Mouse (Mus musculus): ENCODE measurements at regions not wholly inside any gene's neighbourhood (a gene's known extent, or its start where the extent isn't known, plus 50 kb on each side); places are given as distances from the start of the nearest gene placed in this dataset.

GRCm38 (mm10) chr9:71420064-71420463, 65.7 kb downstream of the Polr2m start:
- no peak for DNase-seq (ENCODE audit: extremely low spot score, low spot score)

- no peak for DNase-seq (ENCODE audit: extremely low spot score, low spot score)
Measured at GRCm38 (mm10) chr9:71418531-71418930, 67.2 kb downstream of the Polr2m start.

DNA sequence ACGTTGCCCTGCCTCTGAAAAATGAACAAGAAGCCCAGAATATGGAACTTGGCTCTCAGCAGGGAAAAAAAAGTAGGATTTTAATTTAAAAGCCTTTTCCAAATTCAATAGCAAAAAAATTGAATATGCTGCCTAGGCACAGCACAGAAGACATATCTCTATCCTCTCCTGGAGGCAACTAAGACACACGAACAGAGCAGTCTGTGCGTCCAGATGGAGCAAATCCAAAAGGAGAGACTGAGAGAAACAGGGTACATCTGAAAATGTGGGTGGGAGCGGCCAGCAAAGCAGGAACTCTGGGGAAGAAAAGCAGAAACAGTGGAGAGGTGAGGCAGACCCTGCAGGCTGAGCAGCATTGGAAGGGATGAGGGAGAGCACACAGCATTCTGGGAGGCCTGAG, 68.5 kb downstream of the Polr2m start:
- DNase-seq (ENCODE audit: extremely low spot score, low spot score) = no peak

DNA sequence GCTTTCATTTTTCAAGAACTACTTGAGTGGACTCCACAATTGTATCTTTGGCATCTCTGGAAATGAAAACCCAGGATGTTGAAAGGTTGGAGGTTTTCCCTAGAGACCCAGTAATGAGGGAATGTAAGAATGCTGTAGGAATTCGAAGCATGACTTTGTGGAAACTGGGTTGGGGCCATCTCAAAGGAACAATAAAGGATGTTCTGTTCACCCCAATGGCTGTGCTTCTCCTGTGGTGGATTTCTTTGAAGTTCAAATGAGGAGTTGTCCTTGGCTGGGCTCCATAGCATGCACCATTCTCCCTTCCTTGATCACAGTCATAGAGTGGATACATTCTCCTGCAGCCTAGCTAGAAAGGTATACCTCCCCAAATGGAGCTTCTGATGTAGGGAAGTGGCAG, 74.6 kb downstream of the Polr2m start:
- DNase-seq (ENCODE audit: extremely low spot score, low spot score) = no peak

DNA sequence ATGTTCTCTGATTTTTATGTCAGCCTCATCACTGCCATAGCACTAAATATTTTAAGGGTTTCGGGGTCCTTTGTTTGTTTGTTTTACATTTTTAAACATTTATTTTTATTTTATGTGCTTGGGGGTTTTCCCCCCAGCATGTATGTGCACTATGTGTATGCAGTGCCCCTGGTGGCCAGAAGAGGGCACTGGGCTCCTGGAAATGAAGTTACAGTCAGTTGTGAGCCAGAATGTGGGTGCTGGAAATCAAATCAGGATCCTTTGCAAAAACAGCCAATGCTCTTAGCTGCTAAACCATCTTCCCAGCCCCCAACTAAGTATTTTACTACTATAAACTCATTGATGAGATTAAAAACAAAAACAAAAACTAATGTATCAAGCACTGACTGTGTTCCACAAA, 75.8 kb downstream of the Polr2m start:
- DNase-seq (ENCODE audit: extremely low spot score, low spot score) = no peak

- DNase-seq (ENCODE audit: extremely low spot score, low spot score) = no peak
Measured at GRCm38 (mm10) chr9:71408946-71409345, 76.8 kb downstream of the Polr2m start.

DNA sequence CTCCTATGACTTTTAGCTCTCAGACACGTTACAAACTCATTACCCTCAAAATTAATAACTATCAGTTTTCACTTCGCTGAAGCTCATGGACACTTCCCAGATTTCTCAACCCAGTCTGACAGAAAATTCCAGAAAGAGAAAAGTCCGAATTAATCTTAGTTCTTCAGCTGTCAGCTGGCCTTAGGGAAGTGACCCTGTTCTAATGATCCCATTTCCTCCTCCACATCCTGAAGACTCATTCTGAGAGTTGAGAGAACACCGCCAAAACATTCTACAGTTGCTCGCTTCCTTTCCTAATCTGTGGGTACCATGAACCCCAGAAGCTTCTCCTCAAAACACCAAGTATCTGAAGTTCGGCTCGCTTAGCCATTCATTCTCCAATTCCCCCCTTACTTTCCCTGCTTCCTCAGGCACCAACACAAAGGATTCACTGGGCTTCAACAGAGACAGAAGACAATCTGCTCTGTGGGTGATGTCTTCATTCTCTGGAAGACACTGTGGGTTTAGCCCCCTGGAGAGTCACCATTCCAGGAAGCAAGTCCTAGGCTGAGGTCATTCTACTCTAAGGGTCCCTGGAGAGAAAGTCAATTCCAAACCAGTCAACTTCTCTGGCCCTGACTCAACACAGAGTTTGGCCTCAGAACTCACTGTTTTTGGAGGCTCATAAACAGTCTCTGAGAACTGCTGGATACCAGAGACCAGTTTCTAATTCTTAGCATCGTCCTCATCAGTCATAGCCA, 81.2 kb downstream of the Polr2m start:
- DNase-seq (ENCODE audit: extremely low spot score, low spot score) = no peak

DNA sequence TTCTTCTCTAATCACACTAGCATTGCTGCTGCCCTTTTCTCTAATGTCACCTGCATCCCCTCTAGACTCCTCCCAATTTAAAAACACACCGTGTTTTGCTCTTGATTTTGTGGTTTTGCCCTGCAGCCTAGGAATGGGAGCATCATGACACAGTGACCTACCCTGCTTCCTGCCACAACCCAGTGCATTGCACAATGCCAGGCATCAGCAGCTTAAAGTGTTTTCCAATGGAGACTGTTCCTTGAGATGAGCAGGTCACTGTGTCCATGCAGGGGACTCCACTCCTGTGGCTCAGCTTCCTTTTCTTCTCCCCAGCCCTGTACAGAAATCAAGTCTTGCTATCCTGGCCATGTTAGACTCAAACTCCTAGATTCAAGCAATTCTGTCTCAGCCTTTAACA, 84.1 kb downstream of the Polr2m start:
- DNase-seq (ENCODE audit: extremely low spot score, low spot score) = no peak

DNA sequence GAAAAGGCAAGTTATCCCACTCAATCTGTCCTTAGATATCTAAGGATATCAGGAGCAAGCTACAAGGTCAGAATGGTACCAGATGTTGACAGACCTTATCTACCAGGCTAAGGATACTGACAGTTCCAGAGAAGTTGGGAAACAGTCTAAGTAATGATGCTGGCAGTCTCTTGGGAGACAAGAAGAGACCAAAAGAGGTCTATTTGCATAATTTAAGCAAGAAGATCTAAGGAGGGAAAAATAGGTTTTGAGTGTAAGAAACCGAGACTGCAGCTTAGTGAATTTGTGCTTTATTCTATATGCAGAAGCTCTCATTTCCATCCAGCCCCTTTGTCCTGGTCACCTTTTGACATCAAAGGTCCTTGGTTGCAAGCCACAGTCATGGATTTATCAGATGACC, 86.4 kb downstream of the Polr2m start:
- no peak for DNase-seq (ENCODE audit: extremely low spot score, low spot score)

DNA sequence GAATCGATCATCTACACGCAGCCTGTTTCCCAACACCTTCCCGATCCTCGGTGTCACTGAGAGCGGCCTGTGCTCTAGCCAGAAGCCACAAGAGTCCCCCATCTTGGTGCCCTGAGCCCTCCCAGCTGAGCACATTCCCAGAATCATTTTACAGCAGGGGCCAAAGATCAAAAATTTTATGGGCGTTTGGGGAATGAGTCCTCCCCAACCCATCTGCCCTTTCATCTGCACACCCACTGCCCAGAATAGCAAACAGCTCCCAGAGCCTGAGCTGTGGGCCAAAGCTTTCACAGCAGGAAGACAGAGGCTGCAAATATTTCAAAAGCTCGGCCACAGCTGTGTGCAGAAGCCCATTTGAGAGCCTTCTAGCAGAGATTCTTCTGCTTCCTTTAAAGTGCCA, 89.0 kb downstream of the Polr2m start:
- DNase-seq (ENCODE audit: extremely low spot score, low spot score) = peak; percentile 27

DNA sequence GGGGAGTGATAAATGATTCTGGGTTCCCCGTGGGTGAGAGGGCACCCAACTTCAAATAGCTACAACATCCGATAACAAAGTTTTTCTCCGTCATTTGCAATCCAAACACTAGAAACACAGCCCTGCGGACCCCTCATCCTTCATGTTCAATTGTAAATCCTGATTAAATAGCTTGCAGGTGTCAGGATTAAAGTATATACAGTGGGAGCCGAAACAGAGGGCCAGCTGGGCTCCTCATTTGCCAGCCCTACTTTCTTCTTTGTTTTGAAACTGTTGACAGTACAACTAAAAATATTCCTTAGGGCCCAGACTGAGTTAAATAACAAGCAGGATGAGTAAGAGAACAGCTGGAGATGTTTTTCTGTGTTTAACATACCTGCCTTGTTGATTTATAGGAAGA, 95.5 kb downstream of the Polr2m start:
- no peak for DNase-seq (ENCODE audit: extremely low spot score, low spot score)

DNA sequence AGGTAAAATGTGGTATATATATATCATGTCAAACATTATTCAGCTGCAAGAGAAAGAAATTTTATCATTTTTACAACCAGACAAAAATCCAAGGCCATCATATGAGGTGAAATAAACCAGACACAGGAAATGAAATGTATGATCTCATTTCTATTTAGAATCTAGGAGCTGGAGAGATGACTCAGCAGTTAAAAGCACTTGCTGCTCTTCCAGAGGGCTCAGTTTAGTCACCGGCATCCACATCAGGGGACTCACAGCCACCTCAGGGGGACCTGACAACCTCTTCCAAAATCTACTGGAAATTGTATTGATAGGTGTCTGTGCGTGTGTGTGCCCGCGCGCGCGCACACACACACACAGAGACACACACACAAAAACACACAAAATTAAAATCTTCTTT, 98.3 kb downstream of the Polr2m start:
- no peak for DNase-seq (ENCODE audit: extremely low spot score, low spot score)

- DNase-seq (ENCODE audit: extremely low spot score, low spot score) = no peak
Measured at GRCm38 (mm10) chr9:71383901-71384300, 101.8 kb downstream of the Polr2m start.

DNA sequence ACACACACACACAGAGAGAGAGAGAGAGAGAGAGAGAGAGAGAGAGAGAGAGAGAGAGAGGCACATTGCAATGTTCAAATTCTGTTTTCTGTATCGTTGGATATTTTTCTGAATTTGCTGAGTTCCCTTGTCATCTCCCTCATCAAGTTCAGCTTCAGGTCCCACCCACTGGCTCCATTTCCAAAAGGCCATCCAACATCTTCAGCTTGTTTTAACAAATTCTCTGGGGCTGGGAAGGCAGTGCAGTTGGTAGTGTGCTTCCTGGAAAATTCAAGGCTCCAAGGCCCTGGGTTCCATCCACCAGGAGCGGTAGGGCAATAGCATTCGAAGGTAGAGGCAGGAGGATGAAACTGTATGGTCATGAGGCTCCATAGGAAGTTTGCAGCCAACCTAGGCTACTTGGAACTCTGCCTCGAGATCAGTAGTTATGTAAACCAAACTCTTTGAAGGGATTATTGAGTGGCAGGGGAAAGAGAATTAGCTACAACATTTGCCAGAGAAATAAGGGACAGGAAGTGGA, 105.9 kb downstream of the Polr2m start:
- DNase-seq (ENCODE audit: extremely low spot score, low spot score) = no peak

DNA sequence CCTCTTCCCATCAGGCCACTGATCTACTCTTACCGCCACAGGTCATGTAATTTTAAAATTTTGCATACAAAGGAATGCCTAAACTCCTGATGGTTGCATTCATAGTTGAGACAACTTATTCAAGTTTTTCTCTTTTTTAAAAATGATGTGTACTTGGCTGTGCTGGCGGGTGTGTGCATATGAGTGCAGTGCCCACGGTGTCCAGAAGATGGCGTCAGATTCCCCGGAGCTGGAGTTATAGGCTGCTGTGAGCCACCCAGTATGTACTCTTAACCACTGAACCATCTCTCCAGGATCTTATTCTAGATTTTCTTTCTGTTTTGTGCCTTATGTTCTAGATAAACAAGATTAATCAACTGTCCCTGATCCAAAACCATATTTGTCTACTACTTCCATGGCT, 116.0 kb downstream of the Polr2m start:
- DNase-seq (ENCODE audit: extremely low spot score, low spot score) = no peak

DNA sequence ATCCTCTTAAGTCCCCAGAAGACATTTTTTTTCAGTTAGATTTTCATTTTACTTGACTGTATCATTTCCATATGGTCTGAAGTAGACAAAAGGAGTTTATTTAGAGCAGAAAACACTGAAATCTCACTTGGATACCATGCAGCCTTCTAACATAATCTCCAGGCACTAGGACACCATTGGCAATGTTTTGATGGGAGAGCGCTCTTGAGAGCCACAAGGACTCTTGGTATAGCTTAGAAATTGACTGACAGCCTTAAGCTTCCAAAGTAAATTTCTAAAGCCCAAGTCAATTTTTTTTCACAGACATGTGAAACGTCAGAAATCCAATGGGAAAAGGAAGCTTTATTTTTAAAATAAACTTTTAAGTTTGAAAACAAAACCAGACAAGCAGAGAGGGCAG, 116.5 kb downstream of the Polr2m start:
- no peak for DNase-seq (ENCODE audit: extremely low spot score, low spot score)

DNA sequence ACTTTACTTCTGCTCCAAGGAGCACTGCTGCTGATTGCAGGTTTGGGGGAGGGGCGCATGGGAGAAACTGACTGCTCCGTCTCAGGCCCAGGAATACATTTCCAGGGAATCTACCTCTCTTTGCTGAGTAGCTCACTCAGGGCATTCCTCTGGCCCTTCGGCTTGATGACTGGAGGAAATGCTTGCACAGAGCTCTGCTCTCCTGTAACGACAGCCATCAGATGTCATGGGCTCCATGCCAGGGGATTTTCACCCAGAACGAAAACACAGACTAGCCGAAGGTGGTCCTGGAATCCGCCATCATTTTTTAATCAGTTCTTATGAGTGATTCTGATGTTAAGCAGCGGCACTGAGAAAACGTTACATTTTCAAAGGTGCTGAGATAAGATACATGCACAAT, 119.2 kb downstream of the Polr2m start:
- DNase-seq (ENCODE audit: extremely low spot score, low spot score) = no peak

DNA sequence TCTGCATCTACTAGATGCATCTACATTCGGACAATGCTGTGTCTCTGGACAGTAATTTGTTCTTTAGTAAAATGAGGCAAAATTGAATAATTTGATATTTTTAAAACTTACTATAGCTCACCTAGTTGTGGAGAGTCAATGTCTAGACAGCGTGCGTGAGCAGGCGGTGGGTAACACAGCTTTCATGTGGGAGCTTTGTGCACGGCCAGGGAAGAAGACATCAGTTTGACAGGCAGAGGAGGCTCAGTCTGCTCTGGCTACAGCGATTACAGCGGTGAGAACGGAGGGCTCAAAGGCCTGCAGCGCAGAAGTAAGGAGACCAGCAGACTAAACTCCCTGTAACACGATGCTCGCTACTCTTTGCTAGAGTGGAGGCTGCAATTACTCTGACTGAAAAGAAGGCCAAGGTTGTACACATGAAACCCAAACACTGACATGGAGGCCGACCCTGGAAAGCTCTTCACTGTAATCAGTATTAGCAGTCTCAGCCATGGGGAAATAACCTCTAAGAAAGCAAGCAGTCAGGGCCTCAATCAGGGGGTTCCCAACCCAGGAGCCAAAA, 120.5 kb downstream of the Polr2m start:
- DNase-seq (ENCODE audit: extremely low spot score, low spot score) = no peak

- DNase-seq (ENCODE audit: extremely low spot score, low spot score) = no peak
Measured at GRCm38 (mm10) chr9:71364047-71364665, 121.6 kb downstream of the Polr2m start.

GRCm38 (mm10) chr9:71362401-71362800, 123.3 kb downstream of the Polr2m start:
- DNase-seq (ENCODE audit: extremely low spot score, low spot score) = no peak

GRCm38 (mm10) chr9:71361961-71362360, 123.8 kb downstream of the Polr2m start:
- DNase-seq (ENCODE audit: extremely low spot score, low spot score) = no peak

DNA sequence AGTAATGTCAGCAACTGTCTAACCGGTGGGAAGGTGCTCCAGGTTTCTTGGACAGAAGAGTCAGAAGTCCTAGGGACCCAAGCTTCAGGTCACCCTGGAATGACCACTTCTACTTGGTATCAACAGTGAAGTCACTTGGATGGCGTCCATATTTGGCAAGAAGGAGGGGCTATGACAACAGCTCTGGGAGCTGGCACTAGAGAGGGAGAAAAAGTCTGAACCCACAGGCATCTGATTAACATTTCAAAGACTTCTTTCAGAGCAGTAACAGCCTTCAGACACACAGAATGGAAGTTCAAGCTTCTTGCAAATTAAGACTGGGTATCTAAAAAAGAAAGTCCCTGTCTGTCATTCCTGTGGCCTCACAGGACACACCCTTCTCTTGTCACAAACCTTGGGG, 124.4 kb downstream of the Polr2m start:
- no peak for DNase-seq (ENCODE audit: extremely low spot score, low spot score)

GRCm38 (mm10) chr9:71360676-71361075, 125.1 kb downstream of the Polr2m start:
- no peak for DNase-seq (ENCODE audit: extremely low spot score, low spot score)
